Mouse (Mus musculus) limb, embryonic 10.5 days (tissue): Measurements from ENCODE around the gene Ttc28. TPM values are rescaled to one million over a fixed set of nuclear protein-coding genes. Genes with fewer than 3 reads are reported as not detected.

Source experiments
- DNase-seq: peaks from one replicate; pipeline ENCODE4 v3.0.0-alpha.2; 2017; ENCODE audit warnings: low spot score
- H3K27ac ChIP-seq: fragments of 300-500 bp; sonication (generic); 2 replicates; pipeline ENCODE4 v1.5.1; 2016; ENCODE audit warnings: mild to moderate bottlenecking
- H3K27me3 ChIP-seq: fragments of 300-500 bp; sonication (generic); 2 replicates; pipeline ENCODE4 v1.6.1; 2016; ENCODE audit warnings: low read depth, mild to moderate bottlenecking; ENCODE audit not compliant: poor library complexity, severe bottlenecking
- H3K36me3 ChIP-seq: fragments of 300-500 bp; sonication (generic); 2 replicates; pipeline ENCODE4 v1.6.1; 2016; ENCODE audit warnings: mild to moderate bottlenecking, moderate library complexity
- H3K4me1 ChIP-seq: fragments of 300-500 bp; sonication (generic); 2 replicates; pipeline ENCODE4 v1.6.1; 2016
- H3K4me3 ChIP-seq: fragments of 300-500 bp; sonication (generic); 2 replicates; pipeline ENCODE4 v1.5.1; 2016; ENCODE audit warnings: mild to moderate bottlenecking, moderate library complexity
- H3K9me3 ChIP-seq: fragments of 300-500 bp; sonication (generic); replicated peaks from 2 replicates; pipeline ENCODE4 v1.6.1; 2016; ENCODE audit warnings: mild to moderate bottlenecking
- WGBS: fragments of 180-500 bp; shearing (Covaris S2); methylation state at CpG from one replicate; pipeline ENCODE4 v1.1.7; 2016; 5-methylcytosine and 5-hydroxymethylcytosine counted together
- polyA plus RNA-seq: library from polyadenylated mRNA; unstranded; fragments of >200 nt; fragmentation: Nextera tagmentation; extraction: Ambion mirVana; gene quantifications from 2 replicates; pipeline ENCODE4 v1.2.1, GENCODE M21; 2016

The Ttc28 gene
- polyA plus RNA-seq, 1 experiment from 2014 or later, result 15.1 TPM

DNA sequence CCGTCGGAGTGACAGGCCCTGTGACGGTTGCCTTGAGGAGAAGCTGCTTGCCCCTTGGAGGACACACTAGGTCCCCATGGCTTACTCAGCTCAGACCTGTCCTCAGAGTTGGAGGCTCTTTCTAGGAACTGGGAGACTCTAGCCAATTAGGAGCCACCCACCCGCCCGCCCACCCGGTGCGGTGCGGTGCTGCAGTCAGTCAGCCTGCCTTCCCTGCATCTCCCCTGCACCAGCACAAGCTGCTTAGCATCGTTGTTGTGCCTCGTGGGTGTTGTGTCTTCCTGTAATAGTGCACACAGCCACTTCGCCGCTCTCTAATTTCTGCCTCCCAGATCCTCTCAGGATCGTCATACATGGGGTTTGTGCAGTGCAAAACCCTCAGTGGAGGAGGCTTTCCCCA is 335.3 kb downstream of the Ttc28 start:
- 69% methylated on average over 13 of the region's 13 CpGs for WGBS
- Histone ChIP-seq H3K27ac (no peak overlapping the region), H3K36me3 (no peaks in the 10 kb centered on the region), H3K4me3 (no peak overlapping the region), H3K4me1 (peaks cover 60% of the 10 kb centered on the region), H3K27me3 (no peaks in the 10 kb centered on the region), H3K9me3 (no peaks in the 10 kb centered on the region)
- no peak for DNase-seq

DNA sequence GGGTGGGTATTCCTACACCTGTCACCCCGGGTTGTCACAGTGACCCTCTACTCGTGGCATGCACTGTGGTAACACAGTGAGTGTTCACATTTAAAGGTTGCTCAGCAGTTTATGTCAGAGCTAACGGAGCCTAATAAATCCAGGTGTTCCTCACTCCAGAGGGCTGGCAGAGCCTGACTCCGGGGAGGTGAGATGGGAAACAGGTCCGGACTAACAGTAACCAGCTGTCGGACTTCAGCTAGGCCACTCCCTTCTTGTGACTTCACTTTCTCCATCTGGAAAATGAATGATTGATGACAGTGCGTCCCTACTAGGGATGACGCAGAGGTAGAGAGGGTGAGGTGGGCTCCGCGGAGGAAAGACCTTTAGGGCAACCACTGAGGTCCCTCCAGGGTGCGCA is 336.1 kb downstream of the Ttc28 start:
- WGBS, result 45% methylated on average over 11 of the region's 11 CpGs
- H3K9me3 ChIP-seq, result no peaks in the 10 kb centered on the region
- H3K27me3 ChIP-seq, result no peaks in the 10 kb centered on the region
- peaks cover 65% of the 10 kb centered on the region for H3K4me1 ChIP-seq
- no peak overlapping the region for H3K27ac ChIP-seq
- H3K36me3 ChIP-seq, result no peaks in the 10 kb centered on the region
- DNase-seq, result peak; percentile 55
- no peak overlapping the region for H3K4me3 ChIP-seq

DNA sequence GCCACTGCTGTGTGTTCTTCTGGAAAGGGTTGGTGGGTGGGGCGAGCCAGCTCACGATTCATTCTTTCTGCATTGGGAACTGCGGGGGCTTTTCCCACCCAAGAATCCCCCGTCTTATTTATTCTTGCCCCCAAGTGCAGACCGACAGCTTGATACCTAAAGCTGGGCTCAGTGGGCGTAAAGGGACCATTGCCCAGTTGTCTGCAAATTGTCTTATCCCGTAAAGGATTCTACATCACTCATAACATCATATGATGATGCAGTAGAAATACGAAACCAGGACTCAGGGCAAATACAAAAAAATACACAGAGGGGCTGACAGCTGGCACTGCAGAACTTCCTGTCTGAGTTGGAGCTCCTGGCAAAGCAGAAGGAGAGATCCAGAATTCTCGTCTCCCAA is 336.6 kb downstream of the Ttc28 start:
- 89% methylated on average over 9 of the region's 9 CpGs for WGBS
- Histone ChIP-seq H3K36me3 (no peaks in the 10 kb centered on the region), H3K4me1 (peaks cover 69% of the 10 kb centered on the region), H3K27me3 (no peaks in the 10 kb centered on the region), H3K4me3 (no peak overlapping the region), H3K9me3 (no peaks in the 10 kb centered on the region), H3K27ac (no peak overlapping the region)
- DNase-seq, result no peak

DNA sequence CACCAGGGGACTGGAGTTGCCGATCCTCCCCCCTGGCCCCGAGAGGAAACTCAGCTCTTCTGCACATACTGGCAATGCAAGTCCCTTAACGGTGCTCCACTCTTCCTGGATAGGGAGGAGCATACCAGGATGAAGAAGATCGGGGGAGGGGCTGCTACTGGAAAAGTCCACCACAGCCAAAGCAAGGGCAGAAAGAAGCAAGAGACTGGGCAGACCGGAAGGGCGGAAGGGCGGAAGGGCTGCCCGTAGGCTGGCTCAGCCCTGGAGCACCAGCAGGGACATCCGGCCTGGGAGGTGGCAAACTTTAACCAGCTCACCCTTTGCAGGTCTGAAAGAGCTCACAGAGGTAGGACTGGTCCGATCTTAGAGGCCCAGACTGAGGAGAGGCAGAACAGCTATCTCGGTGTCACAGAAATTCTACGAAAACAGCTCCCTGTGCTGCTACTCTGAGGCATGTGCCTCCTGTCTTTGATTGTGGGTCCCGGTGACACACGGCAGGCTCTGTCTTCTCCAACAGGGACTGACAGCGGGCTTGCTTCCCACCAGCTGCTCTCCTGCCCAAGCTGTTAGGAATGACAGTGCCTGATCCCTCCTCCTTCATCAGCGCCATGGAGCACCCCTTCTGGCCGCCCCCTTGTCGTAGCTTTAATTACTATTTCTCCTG is 338.0 kb downstream of the Ttc28 start:
- no peak overlapping the region for H3K4me3 ChIP-seq
- WGBS, result 60% methylated on average over 18 of the region's 18 CpGs
- DNase-seq, result peak; percentile 47
- no peaks in the 10 kb centered on the region for H3K36me3 ChIP-seq
- peak overlapping the region; percentile 10; the same call in 1 of the 2 replicates for H3K27ac ChIP-seq
- peaks cover 70% of the 10 kb centered on the region for H3K4me1 ChIP-seq
- no peaks in the 10 kb centered on the region for H3K9me3 ChIP-seq
- no peaks in the 10 kb centered on the region for H3K27me3 ChIP-seq

DNA sequence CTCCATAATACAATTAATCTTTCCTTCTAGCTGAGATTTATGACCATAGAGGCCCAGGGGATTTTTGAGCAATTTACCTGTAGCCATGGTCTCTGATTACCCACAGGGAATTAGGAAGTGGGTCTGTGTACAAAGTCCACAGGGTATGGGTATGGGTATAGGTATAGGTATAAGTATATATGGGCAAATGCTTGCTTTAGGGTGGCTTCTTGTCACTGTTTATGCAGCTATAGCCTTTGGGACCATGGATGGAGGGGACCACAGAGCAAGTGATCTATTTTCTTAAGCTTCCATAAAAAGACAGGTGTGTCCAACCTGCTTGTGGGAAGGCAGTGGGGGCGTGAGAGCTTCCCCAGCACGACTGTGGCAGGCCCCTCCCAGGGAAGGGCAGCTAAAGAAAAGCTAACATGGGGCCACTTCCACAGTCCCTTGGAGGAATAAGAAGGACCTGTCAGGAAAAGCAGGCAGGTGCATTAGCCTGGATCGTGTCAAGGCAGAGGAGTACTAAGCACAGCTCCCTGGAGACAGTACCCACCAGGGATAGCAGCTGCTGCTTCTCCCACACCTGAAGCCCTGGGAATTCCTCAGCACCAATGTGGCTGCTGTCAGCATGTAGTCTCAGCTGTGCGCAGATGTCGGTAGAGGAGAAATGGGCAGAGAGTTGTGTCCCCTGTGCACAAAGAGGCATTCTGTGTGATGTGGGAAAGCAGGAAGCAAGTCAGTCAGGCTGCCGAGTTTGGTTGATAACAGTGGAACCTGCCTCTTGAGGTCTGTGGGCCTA is 338.7 kb downstream of the Ttc28 start:
- peaks cover 74% of the 10 kb centered on the region for H3K4me1 ChIP-seq
- WGBS, result 77% methylated on average over 6 of the region's 6 CpGs
- H3K27ac ChIP-seq, result peak overlapping the region; percentile 10; the same call in 1 of the 2 replicates
- H3K36me3 ChIP-seq, result peaks cover 4% of the 10 kb centered on the region
- no peak for DNase-seq
- H3K9me3 ChIP-seq, result no peaks in the 10 kb centered on the region
- H3K4me3 ChIP-seq, result no peak overlapping the region
- no peaks in the 10 kb centered on the region for H3K27me3 ChIP-seq

DNA sequence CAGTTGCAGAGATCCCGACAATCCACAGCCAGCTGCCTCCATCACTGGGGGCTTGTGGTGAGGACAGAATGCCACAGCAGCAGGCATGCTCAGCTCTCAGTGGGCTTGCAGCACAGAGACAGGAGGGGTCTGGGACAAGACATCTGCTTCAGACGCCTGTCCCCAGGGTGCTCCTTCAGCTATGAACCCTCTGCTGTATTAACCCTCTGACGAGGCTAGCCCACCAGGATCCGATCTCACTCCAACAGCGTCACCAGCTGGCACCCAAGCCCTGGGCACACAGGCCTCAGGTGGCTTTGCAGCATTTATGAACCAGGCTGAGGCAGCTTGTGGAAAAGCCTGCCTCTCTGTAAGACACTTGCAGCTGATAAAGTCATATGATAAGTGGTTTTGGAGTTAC is 339.4 kb downstream of the Ttc28 start:
- Histone ChIP-seq H3K27ac (no peak overlapping the region), H3K36me3 (peaks cover 11% of the 10 kb centered on the region), H3K4me1 (peaks cover 76% of the 10 kb centered on the region), H3K27me3 (0 out of 2 replicates have a peak, but pooled peaks cover 4% of the 10 kb centered on the region), H3K9me3 (no peaks in the 10 kb centered on the region), H3K4me3 (no peak overlapping the region)
- DNase-seq, result no peak
- WGBS, result 85% methylated on average over 5 of the region's 5 CpGs

DNA sequence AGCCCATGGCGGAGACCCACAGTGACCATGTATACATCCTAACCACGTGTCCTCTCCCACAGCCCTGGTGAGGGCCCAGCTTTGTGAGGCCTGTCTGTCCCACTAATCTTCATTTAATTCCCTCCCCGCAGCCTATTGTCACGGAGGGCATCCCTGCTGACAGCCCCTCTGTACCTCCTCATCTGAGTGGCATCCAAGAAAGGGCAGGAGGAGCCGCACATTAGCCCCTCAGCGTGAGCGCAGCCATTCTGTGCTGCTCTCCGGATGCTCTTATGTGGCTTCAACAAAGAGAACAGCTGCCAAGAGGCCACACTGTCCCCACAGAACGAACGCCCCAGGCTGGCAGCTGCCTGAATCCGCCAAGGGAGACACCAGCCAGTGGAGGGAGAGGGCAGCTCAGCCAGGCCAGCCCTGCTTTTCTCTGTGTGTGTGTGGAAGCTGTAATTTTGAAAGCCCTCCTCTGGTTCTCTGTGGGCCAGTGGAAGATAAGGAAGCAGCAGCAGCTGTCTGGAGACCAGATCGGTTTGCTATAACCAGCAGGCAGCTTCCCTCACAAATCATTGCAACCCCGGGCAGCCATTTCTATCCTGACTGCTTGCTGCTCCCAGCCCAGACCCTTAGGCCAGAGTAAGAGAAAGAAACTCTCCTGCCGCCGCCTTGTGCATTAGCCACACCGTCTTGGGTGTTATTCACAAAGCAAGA is 341.2 kb downstream of the Ttc28 start:
- Histone ChIP-seq H3K4me3 (no peak overlapping the region), H3K36me3 (peaks cover 21% of the 10 kb centered on the region), H3K9me3 (no peaks in the 10 kb centered on the region), H3K4me1 (peaks cover 78% of the 10 kb centered on the region), H3K27me3 (0 out of 2 replicates have a peak, but pooled peaks cover 4% of the 10 kb centered on the region), H3K27ac (peak overlapping the region; percentile 38; the same call in 1 of the 2 replicates)
- 62% methylated on average over 16 of the region's 16 CpGs for WGBS
- DNase-seq, result no peak

DNA sequence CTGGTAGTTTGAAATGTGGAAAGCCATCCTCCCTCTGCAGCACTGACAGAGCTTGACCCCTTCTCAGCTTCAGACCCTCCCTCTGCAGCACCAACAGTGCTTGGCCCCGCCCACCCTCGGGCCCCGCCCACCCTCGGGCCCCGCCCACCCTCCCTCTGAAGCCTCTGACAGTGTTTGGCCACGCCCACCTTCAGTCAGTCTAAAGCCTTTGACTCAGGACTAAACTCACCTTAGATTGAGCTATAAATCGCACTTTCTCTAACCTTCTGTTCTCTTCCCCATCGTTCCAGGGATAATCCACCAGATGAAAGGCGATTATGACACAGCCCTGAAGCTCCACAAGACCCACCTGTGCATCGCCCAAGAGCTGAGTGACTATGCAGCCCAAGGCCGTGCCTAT is 343.2 kb downstream of the Ttc28 start:
- WGBS, result 39% methylated on average over 11 of the region's 11 CpGs
- Histone ChIP-seq H3K9me3 (no peaks in the 10 kb centered on the region), H3K36me3 (peaks cover 30% of the 10 kb centered on the region), H3K27me3 (0 out of 2 replicates have a peak, but pooled peaks cover 4% of the 10 kb centered on the region), H3K4me3 (no peak overlapping the region), H3K4me1 (peaks cover 78% of the 10 kb centered on the region), H3K27ac (no peak overlapping the region)
- DNase-seq, result no peak

DNA sequence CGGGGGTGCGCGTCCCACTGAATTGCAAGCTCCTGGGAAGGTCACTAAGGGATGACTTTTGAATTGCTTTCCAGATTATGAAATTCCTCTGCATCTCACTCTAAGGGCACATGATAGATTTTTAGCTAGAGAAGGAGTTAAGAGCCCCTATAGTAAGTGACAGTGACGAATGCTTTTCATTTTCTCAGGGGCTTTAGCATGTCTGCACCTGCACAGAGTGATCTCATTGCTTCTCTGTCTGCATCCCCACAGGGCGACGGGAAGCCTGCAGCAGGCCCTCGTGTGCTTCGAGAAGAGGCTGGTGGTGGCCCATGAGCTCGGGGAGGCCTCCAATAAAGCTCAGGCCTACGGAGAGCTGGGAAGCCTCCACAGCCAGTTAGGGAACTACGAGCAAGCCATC is 345.7 kb downstream of the Ttc28 start:
- H3K27me3 ChIP-seq, result peaks cover 10% of the 10 kb centered on the region; the same call in 1 of the 2 replicates
- H3K4me3 ChIP-seq, result no peak overlapping the region
- DNase-seq, result no peak
- H3K36me3 ChIP-seq, result peaks cover 37% of the 10 kb centered on the region
- peak overlapping the region; percentile 61 for H3K27ac ChIP-seq
- peaks cover 82% of the 10 kb centered on the region for H3K4me1 ChIP-seq
- H3K9me3 ChIP-seq, result no peaks in the 10 kb centered on the region
- WGBS, result 46% methylated on average over 11 of the region's 11 CpGs

DNA sequence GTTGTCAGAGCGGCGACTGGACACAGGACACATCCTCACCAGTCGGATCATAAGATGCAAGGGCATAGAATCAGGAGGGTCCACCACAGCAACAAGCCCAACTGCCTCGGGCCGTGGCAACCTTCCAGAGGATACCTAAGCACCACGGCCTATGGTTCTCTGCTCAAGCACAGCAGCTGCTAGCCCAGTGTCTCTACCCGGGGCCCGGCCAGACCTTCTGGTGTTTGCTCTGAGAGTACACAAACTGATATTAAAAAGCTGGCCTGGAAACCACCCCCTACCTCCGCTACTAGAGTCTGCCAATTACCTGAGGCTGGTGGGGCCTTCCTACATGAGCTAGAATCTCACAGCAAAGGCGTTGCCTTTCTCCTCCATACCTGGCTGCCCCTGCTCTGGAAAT is 346.9 kb downstream of the Ttc28 start:
- H3K27me3 ChIP-seq, result peaks cover 10% of the 10 kb centered on the region; the same call in 1 of the 2 replicates
- WGBS, result 93% methylated on average over 10 of the region's 10 CpGs
- no peak for DNase-seq
- no peaks in the 10 kb centered on the region for H3K9me3 ChIP-seq
- H3K4me3 ChIP-seq, result no peak overlapping the region
- peak overlapping the region; percentile 71 for H3K27ac ChIP-seq
- peaks cover 84% of the 10 kb centered on the region for H3K4me1 ChIP-seq
- peaks cover 39% of the 10 kb centered on the region for H3K36me3 ChIP-seq

DNA sequence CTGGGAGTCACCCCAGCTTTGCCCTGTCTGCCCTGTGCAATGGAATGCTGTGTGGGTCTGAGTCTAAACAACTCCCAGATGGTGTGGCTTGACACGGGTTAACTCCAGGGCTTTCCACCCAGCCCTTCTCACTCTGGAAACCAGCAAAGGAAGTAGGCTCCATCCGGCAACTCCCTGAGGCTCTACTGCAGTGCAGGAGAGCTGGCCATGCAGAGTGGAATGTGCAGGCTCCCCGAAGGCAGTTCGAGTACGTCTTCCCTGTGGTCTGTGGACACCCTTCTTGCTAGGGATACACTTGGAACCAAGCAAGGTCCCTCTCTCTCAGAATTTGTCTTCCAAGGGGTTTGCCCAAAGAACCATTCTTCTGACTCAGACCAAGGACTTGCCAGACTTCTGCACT is 348.2 kb downstream of the Ttc28 start:
- H3K4me1 ChIP-seq, result peaks cover 98% of the 10 kb centered on the region

DNA sequence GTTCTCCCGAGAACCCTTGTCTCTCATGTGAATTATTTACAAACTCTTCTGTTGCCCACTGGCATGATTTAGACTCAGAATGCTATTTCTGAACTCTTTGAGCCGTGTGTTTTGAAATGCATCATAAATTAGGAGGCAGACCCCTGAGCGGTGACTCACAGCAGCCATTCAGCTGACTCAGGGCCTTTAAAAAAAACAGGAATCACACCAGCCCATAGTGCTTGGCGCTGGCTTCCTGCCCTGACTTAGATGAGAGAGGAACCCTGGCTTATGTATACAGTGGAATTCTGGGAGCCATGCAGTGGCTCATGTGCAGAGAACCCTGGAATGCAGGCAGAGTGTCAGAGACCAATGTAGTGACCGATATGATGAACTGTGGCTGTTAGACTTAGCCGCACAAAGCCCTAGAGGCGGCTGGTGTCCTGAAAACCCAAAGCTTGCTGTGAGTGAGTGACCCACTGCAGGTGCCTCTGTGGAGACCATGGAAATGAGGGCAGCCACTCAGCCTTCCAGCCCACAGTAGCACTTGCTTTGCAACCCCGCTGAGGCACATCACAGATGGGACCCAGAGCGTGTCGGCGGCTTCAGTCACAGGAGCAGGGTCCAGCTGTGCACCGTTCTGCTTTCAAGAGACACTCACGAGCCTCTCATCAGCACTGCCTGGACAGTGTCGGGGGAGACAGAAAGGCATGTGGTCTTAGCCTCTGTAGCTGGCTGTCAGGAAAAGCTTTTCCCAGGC is 348.9 kb downstream of the Ttc28 start:
- peaks cover 44% of the 10 kb centered on the region for H3K36me3 ChIP-seq
- H3K27me3 ChIP-seq, result peaks cover 10% of the 10 kb centered on the region; the same call in 1 of the 2 replicates
- DNase-seq, result no peak
- H3K4me3 ChIP-seq, result no peak overlapping the region
- H3K27ac ChIP-seq, result peak overlapping the region; percentile 71
- 39% methylated on average over 14 of the region's 14 CpGs for WGBS
- H3K4me1 ChIP-seq, result peaks cover 98% of the 10 kb centered on the region
- H3K9me3 ChIP-seq, result no peaks in the 10 kb centered on the region

More for the DNA sequence above, 348.2 kb downstream of the Ttc28 start:
- Histone ChIP-seq H3K4me3 (no peak overlapping the region), H3K27me3 (peaks cover 10% of the 10 kb centered on the region; the same call in 1 of the 2 replicates), H3K27ac (peak overlapping the region; percentile 71), H3K9me3 (no peaks in the 10 kb centered on the region), H3K36me3 (peaks cover 44% of the 10 kb centered on the region)
- peak; percentile 63 for DNase-seq
- WGBS, result 31% methylated on average over 5 of the region's 5 CpGs
